Mouse (Mus musculus) ES-Bruce4 (cell line): Measurements from ENCODE around the gene Thbd. TPM values are rescaled to one million over a fixed set of nuclear protein-coding genes. Genes with fewer than 3 reads are reported as not detected.

Experiments used
- H3K27ac ChIP-seq: 2 replicates; pipeline ENCODE4 v1.5.1; 2012; ENCODE audit warnings: low read length, inconsistent platforms; ENCODE audit not compliant: insufficient read depth
- H3K27me3 ChIP-seq: 2 replicates; pipeline ENCODE4 v1.6.1; 2012; ENCODE audit warnings: mild to moderate bottlenecking, low read length, inconsistent platforms; ENCODE audit not compliant: control insufficient read depth, poor library complexity, insufficient read depth, severe bottlenecking
- H3K36me3 ChIP-seq: 2 replicates; pipeline ENCODE4 v1.6.1; 2012; ENCODE audit warnings: inconsistent platforms, mild to moderate bottlenecking, low read length, moderate library complexity; ENCODE audit not compliant: control insufficient read depth, poor library complexity, insufficient read depth, severe bottlenecking
- H3K4me1 ChIP-seq: one replicate; pipeline ENCODE4 v1.8.1; 2011; ENCODE audit warnings: low read length; ENCODE audit not compliant: control insufficient read depth, insufficient read depth
- H3K4me3 ChIP-seq: 2 replicates; pipeline ENCODE4 v1.5.1; 2011; ENCODE audit warnings: low read depth, mild to moderate bottlenecking, low read length
- H3K9ac ChIP-seq: 2 replicates; pipeline ENCODE4 v1.6.1; 2012; ENCODE audit warnings: low read depth, mild to moderate bottlenecking, inconsistent platforms; ENCODE audit not compliant: poor library complexity, severe bottlenecking
- H3K9me3 ChIP-seq: replicated peaks from 2 replicates; pipeline ENCODE4 v1.6.1; 2012; ENCODE audit warnings: mild to moderate bottlenecking, low read length, inconsistent platforms; ENCODE audit not compliant: control insufficient read depth, poor library complexity, insufficient read depth, severe bottlenecking
- CTCF ChIP-seq: IDR thresholded peaks from one replicate; pipeline ENCODE4 v1.8.1; 2011; ENCODE audit warnings: low read depth, low read length
- EP300 ChIP-seq: IDR thresholded peaks from 2 replicates; pipeline ENCODE4 v1.6.1; 2011; ENCODE audit warnings: low read depth, low read length; ENCODE audit not compliant: insufficient read depth
- POLR2A ChIP-seq: IDR thresholded peaks from one replicate; pipeline ENCODE4 v1.8.1; 2011; ENCODE audit warnings: low read length; ENCODE audit not compliant: insufficient read depth
- polyA plus RNA-seq: library from polyadenylated mRNA; stranded (reverse); fragments of >200 nt; gene quantifications from 2 replicates; pipeline ENCODE4 v1.2.4, GENCODE M21; 2011; ENCODE audit warnings: low read depth; ENCODE audit not compliant: missing spikeins, insufficient read depth, insufficient read length

The Thbd gene
- polyA plus RNA-seq, 1 experiment = 1.5 TPM

- Histone ChIP-seq H3K4me1 (no peaks in the 10 kb centered on the region), H3K27ac (no peak overlapping the region), H3K9ac (no peak overlapping the region), H3K27me3 (no peaks in the 10 kb centered on the region; the same call in 1 of the 2 replicates), H3K9me3 (no peaks in the 10 kb centered on the region), H3K36me3 (no peaks in the 10 kb centered on the region), H3K4me3 (no peak overlapping the region)
- no peak for TF ChIP-seq EP300
- no peak for TF ChIP-seq CTCF
- TF ChIP-seq POLR2A = no peak
Observed at GRCm38 (mm10) chr2:148442172-148442571, 34.2 kb upstream of the Thbd start.

- H3K9me3 ChIP-seq = no peaks in the 10 kb centered on the region
- no peaks in the 10 kb centered on the region; the same call in 1 of the 2 replicates for H3K27me3 ChIP-seq
- H3K4me3 ChIP-seq = no peak overlapping the region
- TF ChIP-seq POLR2A = no peak
- TF ChIP-seq CTCF = no peak
- no peak for TF ChIP-seq EP300
- H3K36me3 ChIP-seq = no peaks in the 10 kb centered on the region
- no peak overlapping the region for H3K9ac ChIP-seq
- no peak overlapping the region for H3K27ac ChIP-seq
- no peaks in the 10 kb centered on the region for H3K4me1 ChIP-seq
Observed at GRCm38 (mm10) chr2:148441421-148441820, 33.4 kb upstream of the Thbd start.

- Histone ChIP-seq H3K36me3 (no peaks in the 10 kb centered on the region), H3K4me1 (no peaks in the 10 kb centered on the region), H3K27me3 (no peaks in the 10 kb centered on the region; the same call in 1 of the 2 replicates), H3K27ac (no peak overlapping the region), H3K4me3 (no peak overlapping the region), H3K9me3 (no peaks in the 10 kb centered on the region), H3K9ac (no peak overlapping the region)
- TF ChIP-seq CTCF = no peak
- no peak for TF ChIP-seq EP300
- no peak for TF ChIP-seq POLR2A
Observed at GRCm38 (mm10) chr2:148439691-148440276, 31.8 kb upstream of the Thbd start.

- Histone ChIP-seq H3K9me3 (no peaks in the 10 kb centered on the region), H3K36me3 (no peaks in the 10 kb centered on the region), H3K4me1 (no peaks in the 10 kb centered on the region), H3K27me3 (no peaks in the 10 kb centered on the region; the same call in 1 of the 2 replicates), H3K4me3 (no peak overlapping the region), H3K9ac (no peak overlapping the region), H3K27ac (no peak overlapping the region)
- no peak for TF ChIP-seq POLR2A
- no peak for TF ChIP-seq CTCF
- no peak for TF ChIP-seq EP300
Observed at GRCm38 (mm10) chr2:148436285-148436684, 28.3 kb upstream of the Thbd start.

GRCm38 (mm10) chr2:148432346-148432745 lies 24.4 kb upstream of the Thbd start:
- H3K36me3 ChIP-seq = no peaks in the 10 kb centered on the region
- no peak overlapping the region for H3K4me3 ChIP-seq
- TF ChIP-seq CTCF = no peak
- TF ChIP-seq EP300 = no peak
- no peak for TF ChIP-seq POLR2A

GRCm38 (mm10) chr2:148430941-148431340 lies 23.0 kb upstream of the Thbd start:
- Histone ChIP-seq H3K9me3 (no peaks in the 10 kb centered on the region), H3K36me3 (no peaks in the 10 kb centered on the region), H3K27ac (no peak overlapping the region), H3K4me1 (no peaks in the 10 kb centered on the region), H3K9ac (no peak overlapping the region), H3K4me3 (no peak overlapping the region), H3K27me3 (no peaks in the 10 kb centered on the region)
- TF ChIP-seq CTCF = no peak
- no peak for TF ChIP-seq POLR2A
- TF ChIP-seq EP300 = no peak

More at GRCm38 (mm10) chr2:148432346-148432745, 24.4 kb upstream of the Thbd start:
- Histone ChIP-seq H3K27ac (no peak overlapping the region), H3K4me1 (no peaks in the 10 kb centered on the region), H3K9me3 (no peaks in the 10 kb centered on the region), H3K9ac (no peak overlapping the region), H3K27me3 (no peaks in the 10 kb centered on the region)
